Mouse (Mus musculus): ENCODE results near the gene Dgki. TPM values are rescaled to one million over a fixed set of nuclear protein-coding genes. Genes with fewer than 3 reads are reported as not detected.

The Dgki gene
- polyA plus RNA-seq, 1 experiment from 2014 or later = 2.8 TPM

GRCm38 (mm10) chr6:37212930-37213329, 87.1 kb downstream of the Dgki start:
- H3K9me3 ChIP-seq (ENCODE audit: control insufficient read depth, low read length) = no peaks in the 10 kb centered on the region
- peaks cover 4% of the 10 kb centered on the region; the same call in 1 of the 2 replicates for H3K4me1 ChIP-seq (ENCODE audit: control insufficient read depth, insufficient read depth, low read length)
- no peaks in the 10 kb centered on the region for H3K27me3 ChIP-seq (ENCODE audit: control insufficient read depth, insufficient read depth, low read length)
- no peak overlapping the region for H3K9ac ChIP-seq (ENCODE audit: low read length)
- ATAC-seq (ENCODE audit: insufficient read depth, low FRiP score, low TSS enrichment) (no peak), DNase-seq (ENCODE audit: low spot score) (no peak)
- H3K36me3 ChIP-seq (ENCODE audit: control insufficient read depth, insufficient read depth, low read length) = no peaks in the 10 kb centered on the region
- WGBS = 62% methylated on average over 4 of the region's 4 CpGs
- no peak overlapping the region for H3K4me3 ChIP-seq (ENCODE audit: low read depth, low read length)
- H3K4me2 ChIP-seq (ENCODE audit: low read depth) = no peak overlapping the region
- no peak overlapping the region for H3K27ac ChIP-seq (ENCODE audit: low read depth, low read length)

DNA sequence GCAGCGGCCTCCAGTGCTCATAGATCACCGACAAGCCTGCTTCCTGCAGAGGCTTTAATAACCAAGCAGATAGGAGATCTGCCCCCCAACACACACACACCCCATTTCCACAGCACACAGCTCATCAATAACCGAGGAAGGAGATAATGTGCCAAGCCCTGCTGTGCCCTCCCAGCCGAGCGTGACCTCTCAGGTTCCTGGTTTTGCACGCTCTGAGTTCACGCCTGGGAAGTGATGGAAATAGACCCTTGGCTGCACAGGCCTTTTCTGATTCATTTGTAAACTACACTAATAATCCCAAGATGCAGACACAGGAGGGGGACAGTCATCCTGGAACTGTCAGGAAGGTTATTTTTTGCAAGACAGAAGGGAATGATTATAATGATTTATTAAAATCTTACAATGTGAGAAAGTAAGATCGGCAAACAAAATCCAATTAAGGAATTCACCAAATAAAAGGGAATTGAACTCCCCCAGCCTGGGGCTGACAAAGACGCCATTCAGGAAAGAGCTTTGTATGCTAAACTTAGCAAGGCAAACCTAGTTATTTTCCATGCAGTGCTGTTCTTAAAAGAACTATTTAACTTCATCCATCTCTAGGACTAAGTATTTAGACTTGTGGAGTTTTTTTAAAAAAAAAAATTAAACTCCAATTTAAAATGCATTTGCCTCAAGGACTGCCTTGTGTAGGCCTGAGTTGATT, 88.3 kb downstream of the Dgki start:
- Histone ChIP-seq H3K9me3 (ENCODE audit: control insufficient read depth, low read length) (no peaks in the 10 kb centered on the region), H3K27me3 (ENCODE audit: control insufficient read depth, insufficient read depth, low read length) (no peaks in the 10 kb centered on the region), H3K4me3 (ENCODE audit: low read depth, low read length) (no peak overlapping the region), H3K27ac (ENCODE audit: low read depth, low read length) (no peak overlapping the region), H3K4me1 (ENCODE audit: control insufficient read depth, insufficient read depth, low read length) (peaks cover 4% of the 10 kb centered on the region; the same call in 1 of the 2 replicates), H3K9ac (ENCODE audit: low read length) (no peak overlapping the region), H3K36me3 (ENCODE audit: control insufficient read depth, insufficient read depth, low read length) (no peaks in the 10 kb centered on the region), H3K4me2 (ENCODE audit: low read depth) (no peak overlapping the region)
- peak; percentile 50 for DNase-seq (ENCODE audit: low spot score)
- WGBS = 36% methylated on average over 9 of the region's 9 CpGs
- no peak for ATAC-seq (ENCODE audit: insufficient read depth, low FRiP score, low TSS enrichment)

GRCm38 (mm10) chr6:37202901-37203300, 97.1 kb downstream of the Dgki start:
- Histone ChIP-seq H3K4me1 (ENCODE audit: control insufficient read depth, insufficient read depth, low read length) (no peaks in the 10 kb centered on the region), H3K9ac (ENCODE audit: low read length) (no peak overlapping the region), H3K4me3 (ENCODE audit: low read depth, low read length) (no peak overlapping the region), H3K9me3 (ENCODE audit: control insufficient read depth, low read length) (no peaks in the 10 kb centered on the region), H3K4me2 (ENCODE audit: low read depth) (no peak overlapping the region), H3K27ac (ENCODE audit: low read depth, low read length) (no peak overlapping the region), H3K27me3 (ENCODE audit: control insufficient read depth, insufficient read depth, low read length) (no peaks in the 10 kb centered on the region), H3K36me3 (ENCODE audit: control insufficient read depth, insufficient read depth, low read length) (no peaks in the 10 kb centered on the region)
- no peak for ATAC-seq (ENCODE audit: insufficient read depth, low FRiP score, low TSS enrichment)
- WGBS = 75% methylated on average over 4 of the region's 4 CpGs
- DNase-seq (ENCODE audit: low spot score) = no peak

GRCm38 (mm10) chr6:37200840-37201239, 99.1 kb downstream of the Dgki start:
- 94% methylated on average over 5 of the region's 5 CpGs for WGBS
- no peaks in the 10 kb centered on the region for H3K27me3 ChIP-seq (ENCODE audit: control insufficient read depth, insufficient read depth, low read length)
- H3K9ac ChIP-seq (ENCODE audit: low read length) = no peak overlapping the region
- no peaks in the 10 kb centered on the region for H3K4me1 ChIP-seq (ENCODE audit: control insufficient read depth, insufficient read depth, low read length)
- H3K9me3 ChIP-seq (ENCODE audit: control insufficient read depth, low read length) = no peaks in the 10 kb centered on the region
- ATAC-seq (ENCODE audit: insufficient read depth, low FRiP score, low TSS enrichment) = no peak
- no peak overlapping the region for H3K27ac ChIP-seq (ENCODE audit: low read depth, low read length)
- H3K36me3 ChIP-seq (ENCODE audit: control insufficient read depth, insufficient read depth, low read length) = no peaks in the 10 kb centered on the region
- H3K4me2 ChIP-seq (ENCODE audit: low read depth) = no peak overlapping the region
- no peak overlapping the region for H3K4me3 ChIP-seq (ENCODE audit: low read depth, low read length)
- no peak for DNase-seq (ENCODE audit: low spot score)

DNA sequence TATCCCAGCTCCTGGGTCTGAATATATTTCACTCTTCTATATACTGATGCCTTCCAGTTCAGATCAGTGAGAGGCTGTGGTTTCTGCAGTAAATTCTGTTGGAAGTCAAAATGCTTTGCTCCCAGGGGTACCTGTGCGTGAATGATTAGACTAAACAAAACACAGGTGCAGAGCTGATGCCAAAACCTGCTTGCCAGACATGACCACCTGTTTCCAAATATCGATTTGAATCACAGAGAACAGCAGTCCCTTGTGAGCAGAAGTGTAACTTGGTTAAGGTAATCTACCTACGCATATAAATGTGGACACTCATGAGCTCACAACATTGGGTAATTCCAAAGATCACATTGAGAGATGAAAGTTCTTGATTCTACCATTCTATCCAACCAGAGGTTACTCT, 100.5 kb downstream of the Dgki start:
- no peaks in the 10 kb centered on the region for H3K9me3 ChIP-seq (ENCODE audit: control insufficient read depth, low read length)
- DNase-seq (ENCODE audit: low spot score) = no peak
- no peaks in the 10 kb centered on the region for H3K27me3 ChIP-seq (ENCODE audit: control insufficient read depth, insufficient read depth, low read length)
- no peak overlapping the region for H3K4me3 ChIP-seq (ENCODE audit: low read depth, low read length)
- ATAC-seq (ENCODE audit: insufficient read depth, low FRiP score, low TSS enrichment) = no peak
- WGBS = 86% methylated on average over 3 of the region's 3 CpGs
- H3K9ac ChIP-seq (ENCODE audit: low read length) = no peak overlapping the region
- H3K4me1 ChIP-seq (ENCODE audit: control insufficient read depth, insufficient read depth, low read length) = no peaks in the 10 kb centered on the region
- no peak overlapping the region for H3K4me2 ChIP-seq (ENCODE audit: low read depth)
- no peaks in the 10 kb centered on the region for H3K36me3 ChIP-seq (ENCODE audit: control insufficient read depth, insufficient read depth, low read length)
- no peak overlapping the region for H3K27ac ChIP-seq (ENCODE audit: low read depth, low read length)

- Histone ChIP-seq H3K27ac (ENCODE audit: low read depth, low read length) (no peak overlapping the region), H3K4me1 (ENCODE audit: control insufficient read depth, insufficient read depth, low read length) (no peaks in the 10 kb centered on the region), H3K36me3 (ENCODE audit: control insufficient read depth, insufficient read depth, low read length) (no peaks in the 10 kb centered on the region), H3K4me2 (ENCODE audit: low read depth) (no peak overlapping the region), H3K27me3 (ENCODE audit: control insufficient read depth, insufficient read depth, low read length) (no peaks in the 10 kb centered on the region), H3K4me3 (ENCODE audit: low read depth, low read length) (no peak overlapping the region), H3K9me3 (ENCODE audit: control insufficient read depth, low read length) (no peaks in the 10 kb centered on the region), H3K9ac (ENCODE audit: low read length) (no peak overlapping the region)
- 67% methylated on average over 13 of the region's 13 CpGs for WGBS
- DNase-seq (ENCODE audit: low spot score) (no peak), ATAC-seq (ENCODE audit: insufficient read depth, low FRiP score, low TSS enrichment) (no peak)
Observed at GRCm38 (mm10) chr6:37197745-37198144, 102.2 kb downstream of the Dgki start.

DNA sequence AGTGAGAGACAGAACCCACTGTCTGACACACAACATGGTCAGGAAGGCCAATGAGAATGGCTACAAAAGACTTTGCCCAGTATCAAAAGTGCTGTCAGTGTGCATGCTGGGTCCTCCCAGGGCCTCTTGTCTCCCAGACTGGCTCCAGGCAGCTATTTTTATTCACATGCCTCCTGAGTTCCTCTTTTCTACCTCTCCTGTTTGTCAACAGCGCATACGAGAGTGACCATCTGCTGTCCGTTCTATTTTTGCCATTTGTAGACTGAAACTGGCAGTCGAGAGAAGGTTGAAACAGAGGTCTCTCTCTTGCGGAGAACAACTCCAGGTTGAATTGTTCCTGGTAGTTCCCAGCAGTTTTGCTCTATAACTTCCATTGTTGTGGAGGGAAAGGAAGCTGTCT, 103.1 kb downstream of the Dgki start:
- Histone ChIP-seq H3K36me3 (ENCODE audit: control insufficient read depth, insufficient read depth, low read length) (no peaks in the 10 kb centered on the region), H3K4me2 (ENCODE audit: low read depth) (no peak overlapping the region), H3K4me1 (ENCODE audit: control insufficient read depth, insufficient read depth, low read length) (no peaks in the 10 kb centered on the region), H3K27me3 (ENCODE audit: control insufficient read depth, insufficient read depth, low read length) (no peaks in the 10 kb centered on the region), H3K27ac (ENCODE audit: low read depth, low read length) (no peak overlapping the region), H3K9me3 (ENCODE audit: control insufficient read depth, low read length) (no peaks in the 10 kb centered on the region), H3K4me3 (ENCODE audit: low read depth, low read length) (no peak overlapping the region), H3K9ac (ENCODE audit: low read length) (no peak overlapping the region)
- WGBS = 92% methylated on average over 5 of the region's 5 CpGs
- no peak for ATAC-seq (ENCODE audit: insufficient read depth, low FRiP score, low TSS enrichment)
- no peak for DNase-seq (ENCODE audit: low spot score)

GRCm38 (mm10) chr6:37195766-37196165, 104.2 kb downstream of the Dgki start:
- ATAC-seq (ENCODE audit: insufficient read depth, low FRiP score, low TSS enrichment) = no peak
- H3K9me3 ChIP-seq (ENCODE audit: control insufficient read depth, low read length) = no peaks in the 10 kb centered on the region
- DNase-seq (ENCODE audit: low spot score) = no peak

GRCm38 (mm10) chr6:37181961-37182360, 118.0 kb downstream of the Dgki start:
- H3K4me2 ChIP-seq (ENCODE audit: low read depth) = no peak overlapping the region
- ATAC-seq (ENCODE audit: insufficient read depth, low FRiP score, low TSS enrichment) (no peak), DNase-seq (ENCODE audit: low spot score) (no peak)
- H3K27ac ChIP-seq (ENCODE audit: low read depth, low read length) = no peak overlapping the region
- H3K9me3 ChIP-seq (ENCODE audit: control insufficient read depth, low read length) = no peaks in the 10 kb centered on the region
- no peak overlapping the region for H3K9ac ChIP-seq (ENCODE audit: low read length)
- H3K4me3 ChIP-seq (ENCODE audit: low read depth, low read length) = no peak overlapping the region
- WGBS = 90% methylated on average over 4 of the region's 4 CpGs
- H3K4me1 ChIP-seq (ENCODE audit: control insufficient read depth, insufficient read depth, low read length) = no peaks in the 10 kb centered on the region
- no peaks in the 10 kb centered on the region for H3K36me3 ChIP-seq (ENCODE audit: control insufficient read depth, insufficient read depth, low read length)
- no peaks in the 10 kb centered on the region for H3K27me3 ChIP-seq (ENCODE audit: control insufficient read depth, insufficient read depth, low read length)

More at GRCm38 (mm10) chr6:37195766-37196165, 104.2 kb downstream of the Dgki start:
- WGBS = 82% methylated on average over 4 of the region's 4 CpGs
- Histone ChIP-seq H3K4me1 (ENCODE audit: control insufficient read depth, insufficient read depth, low read length) (no peaks in the 10 kb centered on the region), H3K27me3 (ENCODE audit: control insufficient read depth, insufficient read depth, low read length) (no peaks in the 10 kb centered on the region), H3K36me3 (ENCODE audit: control insufficient read depth, insufficient read depth, low read length) (no peaks in the 10 kb centered on the region), H3K4me2 (ENCODE audit: low read depth) (no peak overlapping the region), H3K4me3 (ENCODE audit: low read depth, low read length) (no peak overlapping the region), H3K9ac (ENCODE audit: low read length) (no peak overlapping the region), H3K27ac (ENCODE audit: low read depth, low read length) (no peak overlapping the region)

Measured in neural tube, embryonic 11.5 days (tissue).